Comparison of ENCODE assay signal across 17 mouse cellular contexts in the genomic region with DNA sequence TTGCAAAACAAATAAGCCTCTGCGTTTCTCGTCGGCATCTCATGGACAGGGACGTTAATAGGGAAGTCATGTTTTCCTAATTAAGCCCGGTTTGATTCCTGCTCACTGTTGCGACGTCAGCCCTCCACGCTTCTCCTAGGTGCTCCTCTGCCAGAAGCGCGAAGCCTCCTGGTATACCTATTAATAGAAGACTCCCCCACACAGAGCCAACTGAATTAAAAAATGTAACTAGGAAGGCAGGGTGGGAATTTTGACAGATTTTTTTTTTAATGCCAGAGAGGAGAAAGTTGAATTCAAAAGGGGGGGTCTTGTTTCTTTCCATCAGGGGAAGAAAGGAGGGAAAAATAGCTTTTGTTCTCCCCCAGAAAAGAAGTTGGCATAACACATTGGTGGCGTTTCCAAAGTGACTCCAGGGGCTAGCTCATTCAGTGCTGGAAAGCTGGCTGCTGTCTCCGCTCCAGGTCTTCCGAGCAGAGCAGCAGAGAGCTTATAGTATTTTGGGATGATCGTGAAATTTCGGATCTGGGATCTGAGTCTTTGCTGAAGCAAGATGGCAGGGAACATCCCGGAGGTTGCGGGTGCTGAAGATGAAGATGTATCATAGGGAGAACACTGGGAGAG.
DNase-seq lines count a peak whose midpoint lies in the region; ATAC-seq and TF ChIP-seq lines count a peak whose summit lies in the region.
"Had no signal": no experiment of that assay in that cellular context is flagged by ENCODE, and none has a peak within 500 bp of the region (broad histone marks: within the 10 kb centered on the region; RNA-seq: fewer than 3 reads in every experiment).

No protein-coding gene starts in this region.

- TF ChIP-seq CTCF in left cerebral cortex, adult 2 months (IDR thresholded peaks at IDR 0.05) = no peak

- peak; percentile 64 for DNase-seq in heart, adult 11 months
- no peak for DNase-seq in heart, postnatal 36 days
- DNase-seq in midbrain, embryonic 14.5 days = peak; percentile 33
- DNase-seq in left cerebral cortex, adult 2 months (ENCODE audit: extremely low spot score in 1 of 2, low spot score in 2 of 2) = peak; percentile 44 to 46
- DNase-seq in telencephalon, adult 2 months (ENCODE audit: low read depth, low spot score) = peak; percentile 81
- no peak for DNase-seq in lung, postnatal 4 days
- DNase-seq: adrenal gland, postnatal 36 days; gastrocnemius, postnatal 25 days; kidney, adult 8-10 months; liver, postnatal 0 days; lung, postnatal 36 days; thymus, adult 18-20 months had no signal

- WGBS in midbrain, embryonic 14.5 days = 76% methylated on average over 17 of the region's 17 CpGs
- 67% methylated on average over 17 of the region's 17 CpGs for WGBS in midbrain, embryonic 15.5 days

- no peaks in the 10 kb centered on the region for H3K4me1 ChIP-seq in midbrain, embryonic 14.5 days (ENCODE audit: control insufficient read depth, insufficient read depth, low read length)
- H3K4me1 ChIP-seq in midbrain, embryonic 15.5 days = peaks cover 4% of the 10 kb centered on the region; the same call in 1 of the 2 replicates
- H3K4me1 ChIP-seq: heart, embryonic 12.5 days; limb, embryonic 12.5 days; midbrain, embryonic 13.5 days; neural tube, embryonic 12.5 days had no signal

- H3K9ac ChIP-seq in midbrain, embryonic 14.5 days (replicated peaks; ENCODE audit: low read length) = no peak overlapping the region
- H3K9ac ChIP-seq in midbrain, embryonic 15.5 days = no peak overlapping the region
- H3K9ac ChIP-seq: heart, embryonic 12.5 days; limb, embryonic 12.5 days; liver, postnatal 0 days; midbrain, embryonic 13.5 days; neural tube, embryonic 12.5 days had no signal

- no peaks in the 10 kb centered on the region for H3K27me3 ChIP-seq in midbrain, embryonic 14.5 days (ENCODE audit: control insufficient read depth, insufficient read depth, low read length)
- H3K27me3 ChIP-seq in midbrain, embryonic 15.5 days (replicated peaks) = no peaks in the 10 kb centered on the region
- H3K27me3 ChIP-seq: midbrain, embryonic 13.5 days; neural tube, embryonic 12.5 days had no signal

- H3K4me3 ChIP-seq in midbrain, embryonic 14.5 days (replicated peaks; ENCODE audit: low read depth, low read length) = no peak overlapping the region
- no peak overlapping the region for H3K4me3 ChIP-seq in midbrain, embryonic 15.5 days
- H3K4me3 ChIP-seq in left cerebral cortex, adult 2 months = no peak overlapping the region
- H3K4me3 ChIP-seq: heart, embryonic 12.5 days; limb, embryonic 12.5 days; midbrain, embryonic 13.5 days; neural tube, embryonic 12.5 days had no signal

- intact Hi-C loops in heart, postnatal 36 days (cut with DNase I) = no loop called here
- intact Hi-C loops in left cerebral cortex, adult 2 months (cut with DNase I) = loop anchor here (1.0 to 10.0 kb wide), 2 partner anchors 46 to 150 kb away; no protein-coding TSS in a partner anchor

- H3K9me3 ChIP-seq in midbrain, embryonic 14.5 days (ENCODE audit: control insufficient read depth, low read length) = no peaks in the 10 kb centered on the region
- H3K9me3 ChIP-seq in midbrain, embryonic 15.5 days = no peaks in the 10 kb centered on the region
- H3K9me3 ChIP-seq: heart, embryonic 12.5 days; limb, embryonic 12.5 days; midbrain, embryonic 13.5 days; neural tube, embryonic 12.5 days had no signal

- no peaks in the 10 kb centered on the region for H3K36me3 ChIP-seq in midbrain, embryonic 14.5 days (ENCODE audit: control insufficient read depth, insufficient read depth, low read length)
- H3K36me3 ChIP-seq in midbrain, embryonic 15.5 days (replicated peaks) = no peaks in the 10 kb centered on the region
- H3K36me3 ChIP-seq: heart, embryonic 12.5 days; limb, embryonic 12.5 days; midbrain, embryonic 13.5 days; neural tube, embryonic 12.5 days had no signal

- H3K4me2 ChIP-seq in midbrain, embryonic 14.5 days (ENCODE audit: low read length) = no peak overlapping the region
- no peak overlapping the region for H3K4me2 ChIP-seq in midbrain, embryonic 15.5 days
- H3K4me2 ChIP-seq: heart, embryonic 12.5 days; limb, embryonic 12.5 days; midbrain, embryonic 13.5 days; neural tube, embryonic 12.5 days had no signal

- ATAC-seq in midbrain, embryonic 14.5 days (ENCODE audit: low FRiP score, low TSS enrichment) = no peak
- no peak for ATAC-seq in midbrain, embryonic 15.5 days (replicated peaks)
- ATAC-seq: liver, postnatal 0 days; midbrain, embryonic 13.5 days had no signal

- no peak overlapping the region for H3K27ac ChIP-seq in midbrain, embryonic 14.5 days (replicated peaks; ENCODE audit: low read depth, low read length)
- H3K27ac ChIP-seq in midbrain, embryonic 15.5 days = no peak overlapping the region
- H3K27ac ChIP-seq in left cerebral cortex, adult 2 months = peak overlapping the region; percentile 80
- H3K27ac ChIP-seq: limb, embryonic 12.5 days; midbrain, embryonic 13.5 days; neural tube, embryonic 12.5 days had no signal

Comparison
In these comparisons a context has a peak if more than half of its experiments do, and no peak if none do; other contexts are left out.
1. DNase-seq: peak in heart, adult 11 months (single experiment), midbrain, embryonic 14.5 days (single experiment), left cerebral cortex, adult 2 months (2 of 2) and telencephalon, adult 2 months (single experiment); none in heart, postnatal 36 days (0 of 2) and lung, postnatal 4 days (0 of 2).